Mouse (Mus musculus) embryo, embryonic 10.5 days (tissue): ENCODE data around the gene Vmn2r41.
"Not testable (repeated sequence)": the region's sequence is repeated elsewhere in the genome, so short reads cannot be mapped to it uniquely, and the experiment has no call there.

Source experiments
- DNase-seq: peaks from one replicate; pipeline ENCODE4 v3.0.0-alpha.2; 2015; ENCODE audit warnings: low spot score

Gene Vmn2r41

GRCm38 (mm10) chr7:8161554-8161953 lies at the start of gene Vmn2r41:
Gene Vmn2r41, minus strand, starts transcription at chr7:8161654.
- DNase-seq: not testable (repeated sequence)

DNA sequence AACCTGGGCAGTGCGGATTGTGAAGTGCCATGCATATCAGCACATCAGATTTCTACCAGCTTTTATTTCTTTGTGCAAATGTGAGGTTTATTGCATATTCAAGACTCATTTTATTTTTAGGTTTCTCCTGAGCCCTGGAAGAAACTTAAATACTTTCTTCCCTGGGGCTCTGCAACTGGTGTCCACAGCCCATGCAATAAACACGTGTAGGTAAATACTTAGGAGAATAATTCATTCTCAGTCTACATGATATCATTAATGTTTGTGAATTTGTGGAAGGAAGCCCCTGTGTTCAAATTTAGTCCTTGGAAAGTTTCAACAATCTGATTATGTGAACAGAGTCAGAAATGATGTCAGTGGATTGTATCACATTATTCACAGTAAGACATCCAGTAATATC lies 38.8 kb upstream of the Vmn2r41 start, which contains the start of gene Vmn2r42:
Gene Vmn2r42, minus strand, starts transcription at position 101 of the 400 bp plus-strand sequence.
- DNase-seq: not testable (repeated sequence)

DNA sequence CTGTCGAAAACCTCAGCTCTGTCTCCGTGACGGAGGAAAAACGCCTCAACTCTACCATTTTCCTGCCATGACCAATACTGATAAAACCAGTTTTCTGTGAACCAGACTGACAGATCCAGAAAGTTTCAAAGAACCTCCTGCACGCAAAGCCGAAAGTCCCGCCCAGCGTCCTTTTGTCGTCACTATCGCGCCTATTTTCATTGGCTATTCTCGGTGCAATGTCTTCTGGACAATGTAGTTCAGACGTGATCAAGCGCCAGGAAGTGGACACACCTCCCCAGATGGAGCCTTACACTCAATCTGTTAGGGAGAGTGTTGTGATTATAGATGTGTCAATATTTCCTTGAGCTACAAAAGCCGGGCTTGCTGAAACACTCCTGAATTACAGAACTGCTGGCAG lies 68.6 kb downstream of the Vmn2r41 start:
- not testable (repeated sequence) for DNase-seq
